Mouse (Mus musculus) embryonic fibroblast, embryonic 13.5 days (primary cell): ENCODE results near the gene Agap1.

Source experiments
- CTCF ChIP-seq: IDR thresholded peaks from 2 replicates; pipeline ENCODE4 v1.5.1; 2011; ENCODE audit warnings: mild to moderate bottlenecking, control low read depth, low read length, moderate library complexity, borderline replicate concordance; ENCODE audit not compliant: insufficient read depth
- POLR2A ChIP-seq: IDR thresholded peaks from 2 replicates; pipeline ENCODE4 v1.6.1; 2011; ENCODE audit warnings: low read depth, mild to moderate bottlenecking, control low read depth, low read length, moderate library complexity

DNA sequence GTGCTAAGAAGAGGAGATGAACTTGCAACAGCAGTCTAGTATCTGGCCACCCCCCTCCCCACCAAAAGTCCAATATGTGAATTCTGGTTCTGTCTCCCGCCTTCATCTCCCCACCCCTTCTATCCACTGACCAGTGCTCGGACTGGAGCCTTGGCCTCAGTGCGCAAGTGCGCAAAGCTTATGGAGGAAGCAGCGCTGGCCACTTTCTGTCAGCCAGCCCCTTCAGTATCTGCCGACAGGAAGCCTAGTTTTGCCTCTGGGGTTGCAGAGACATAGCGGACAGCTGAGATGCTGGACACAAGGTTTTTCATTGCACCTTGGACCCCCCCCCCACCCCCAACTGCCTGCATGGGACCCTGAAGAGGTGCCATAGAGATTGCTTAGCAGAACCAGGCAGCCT is 467.7 kb downstream of the Agap1 start:
- TF ChIP-seq CTCF (no peak), POLR2A (no peak)
